Mouse (Mus musculus): ENCODE results near the gene Anapc16. TPM values are rescaled to one million over a fixed set of nuclear protein-coding genes. Genes with fewer than 3 reads are reported as not detected.

The Anapc16 gene
- polyA plus RNA-seq, 1 experiment from 2014 or later, result 117 TPM

GRCm38 (mm10) chr10:59939081-59939480 is 63.9 kb downstream of the Anapc16 start:
- no peak for TF ChIP-seq EP300 (IDR thresholded peaks at IDR 0.05)
- no peak for TF ChIP-seq CTCF (IDR thresholded peaks at IDR 0.05)
- no peaks in the 10 kb centered on the region for H3K27me3 ChIP-seq (replicated peaks; ENCODE audit: insufficient read depth, low read length)
- no peak overlapping the region for H3K4me2 ChIP-seq (replicated peaks; ENCODE audit: low read depth, low read length)
- H3K27ac ChIP-seq (ENCODE audit: low read length), result no peak overlapping the region
- WGBS, result 54% methylated on average over 1 of the region's 1 CpGs
- no peak for ATAC-seq
- DNase-seq (ENCODE audit: low spot score), result no peak
- H3K9ac ChIP-seq (replicated peaks; ENCODE audit: low read depth), result no peak overlapping the region
- no peak overlapping the region for H3K4me3 ChIP-seq (ENCODE audit: low read depth, low read length)
- no peaks in the 10 kb centered on the region for H3K9me3 ChIP-seq (ENCODE audit: low read length)
- peaks cover 9% of the 10 kb centered on the region for H3K4me1 ChIP-seq (ENCODE audit: insufficient read depth, low read depth, low read length)
- no peaks in the 10 kb centered on the region for H3K36me3 ChIP-seq (ENCODE audit: insufficient read depth, low read length)

GRCm38 (mm10) chr10:59938662-59939061 is 64.3 kb downstream of the Anapc16 start:
- ATAC-seq (no peak), DNase-seq (ENCODE audit: low spot score) (no peak)
- Histone ChIP-seq H3K4me3 (ENCODE audit: low read depth, low read length) (no peak overlapping the region), H3K9ac (replicated peaks; ENCODE audit: low read depth) (no peak overlapping the region), H3K27ac (ENCODE audit: low read length) (no peak overlapping the region), H3K4me2 (replicated peaks; ENCODE audit: low read depth, low read length) (no peak overlapping the region), H3K36me3 (ENCODE audit: insufficient read depth, low read length) (no peaks in the 10 kb centered on the region), H3K9me3 (ENCODE audit: low read length) (no peaks in the 10 kb centered on the region), H3K4me1 (ENCODE audit: insufficient read depth, low read depth, low read length) (peaks cover 9% of the 10 kb centered on the region), H3K27me3 (replicated peaks; ENCODE audit: insufficient read depth, low read length) (no peaks in the 10 kb centered on the region)
- no peak for TF ChIP-seq EP300 (IDR thresholded peaks at IDR 0.05)
- no peak for TF ChIP-seq CTCF (IDR thresholded peaks at IDR 0.05)
- WGBS, result 80% methylated on average over 5 of the region's 5 CpGs

Other genes with a start within 250 kb of the Anapc16 start
- 19.8 and 24.4 TPM in 2 replicates for gene Dnajb12, start 123.6 kb downstream of the Anapc16 start, polyA plus RNA-seq (2015; fragmentation: Nextera tagmentation; extraction: Ambion mirVana)
- 21.2 and 28.1 TPM in 2 replicates for gene Ddit4, start 51.3 kb downstream of the Anapc16 start, polyA plus RNA-seq (2015; fragmentation: Nextera tagmentation; extraction: Ambion mirVana)
- 47.2 and 50.0 TPM in 2 replicates for gene Ascc1, start 330 bp downstream of the Anapc16 start, polyA plus RNA-seq (2015; fragmentation: Nextera tagmentation; extraction: Ambion mirVana)
- gene Spock2, start 103.1 kb upstream of the Anapc16 start, polyA plus RNA-seq (2015; fragmentation: Nextera tagmentation; extraction: Ambion mirVana), result 42.8 and 45.6 TPM in 2 replicates
- 1.8 TPM in 2 replicates for gene Chst3, start 216.1 kb upstream of the Anapc16 start, polyA plus RNA-seq (2015; fragmentation: Nextera tagmentation; extraction: Ambion mirVana)